Mouse (Mus musculus): ENCODE measurements around the gene Gm4305. TPM values are rescaled to one million over a fixed set of nuclear protein-coding genes. Genes with fewer than 3 reads are reported as not detected.

The Gm4305 gene
- polyA plus RNA-seq, 1 experiment from 2014 or later, result not detected

Other genes with a start within 250 kb of the Gm4305 start
- not detected in 2 replicates for gene Gm4301, start 15.4 kb upstream of the Gm4305 start, polyA plus RNA-seq (2014; fragmentation: Nextera tagmentation; extraction: Ambion mirVana)
- gene Gm4302, start 10.3 kb upstream of the Gm4305 start, polyA plus RNA-seq (2014; fragmentation: Nextera tagmentation; extraction: Ambion mirVana), result not detected in 2 replicates
- not detected in 2 replicates for gene Gm4303, start 5.1 kb upstream of the Gm4305 start, polyA plus RNA-seq (2014; fragmentation: Nextera tagmentation; extraction: Ambion mirVana)
- gene Gm4307, start 10.2 kb downstream of the Gm4305 start, polyA plus RNA-seq (2014; fragmentation: Nextera tagmentation; extraction: Ambion mirVana), result not detected in 2 replicates
- gene Gm4312, start 31.5 kb downstream of the Gm4305 start, polyA plus RNA-seq (2014; fragmentation: Nextera tagmentation; extraction: Ambion mirVana), result not detected in 2 replicates
- 23.2 and 27.9 TPM in 2 replicates for gene Tmtc3, start 136.3 kb downstream of the Gm4305 start, polyA plus RNA-seq (2014; fragmentation: Nextera tagmentation; extraction: Ambion mirVana)
- 7.2 and 9.0 TPM in 2 replicates for gene Cep290, start 136.5 kb downstream of the Gm4305 start, polyA plus RNA-seq (2014; fragmentation: Nextera tagmentation; extraction: Ambion mirVana)
- gene 4930430F08Rik, start 239.3 kb downstream of the Gm4305 start, polyA plus RNA-seq (2014; fragmentation: Nextera tagmentation; extraction: Ambion mirVana), result 9.7 and 12.9 TPM in 2 replicates
- not detected in 2 replicates for gene 1700017N19Rik, start 239.4 kb downstream of the Gm4305 start, polyA plus RNA-seq (2014; fragmentation: Nextera tagmentation; extraction: Ambion mirVana)